Mouse (Mus musculus) small intestine, adult 2 months (tissue): ENCODE results near the gene Map2k2.

ENCODE experiments used
- CTCF ChIP-seq: fragments of 200-500 bp; IDR thresholded peaks from 2 replicates; pipeline ENCODE4 v1.5.1; 2012; ENCODE audit warnings: low read depth, mild to moderate bottlenecking, control low read depth, inconsistent platforms, low read length, moderate library complexity, mixed read lengths; ENCODE audit not compliant: insufficient replicate concordance, insufficient read length; ENCODE audit errors: extremely low read depth
- POLR2A ChIP-seq: fragments of 200-500 bp; IDR thresholded peaks from 2 replicates; pipeline ENCODE4 v1.6.1; 2012; ENCODE audit warnings: low read depth, mild to moderate bottlenecking, control low read depth, inconsistent platforms, low read length, moderate library complexity

DNA sequence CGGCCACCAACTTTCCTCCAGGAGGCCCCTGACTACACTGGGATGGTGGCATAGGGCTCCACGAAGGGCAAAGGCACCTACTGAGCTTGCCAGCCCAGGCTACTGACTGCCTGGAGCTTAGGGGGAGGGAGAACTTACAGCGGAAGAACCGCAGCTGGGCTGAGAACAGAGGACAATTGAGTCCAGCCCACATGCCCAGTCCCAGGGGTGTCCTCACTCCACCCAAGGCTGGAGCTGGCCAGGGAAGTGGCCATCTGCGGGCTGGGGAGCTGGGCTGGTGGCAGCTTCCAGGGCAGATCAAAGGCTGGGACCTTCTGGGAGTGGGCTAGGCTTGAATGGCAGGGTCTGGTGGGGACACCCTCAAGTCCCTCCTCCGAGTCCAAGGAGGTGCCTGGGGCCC, 49.0 kb downstream of the Map2k2 start:
- no peak for TF ChIP-seq POLR2A
- TF ChIP-seq CTCF, result no peak
